Mouse (Mus musculus): ENCODE measurements at regions not wholly inside any gene's neighbourhood (a gene's known extent, or its start where the extent isn't known, plus 50 kb on each side); places are given as distances from the start of the nearest gene placed in this dataset.

- Histone ChIP-seq H3K9me3 (no peaks in the 10 kb centered on the region), H3K4me3 (peak overlapping the region; percentile 49), H3K27ac (no peak overlapping the region), H3K27me3 (ENCODE audit: insufficient read depth, poor library complexity, severe bottlenecking) (peaks cover 75% of the 10 kb centered on the region), H3K36me3 (no peaks in the 10 kb centered on the region), H3K4me1 (0 out of 2 replicates have a peak, but pooled peaks cover 6% of the 10 kb centered on the region)
- 3% methylated on average over 23 of the region's 23 CpGs for WGBS
- no peak for DNase-seq (ENCODE audit: low spot score)
Observed at GRCm38 (mm10) chr5:101537518-101538380, 127.0 kb downstream of the Nkx6-1 start.

- WGBS: 48% methylated on average over 5 of the region's 5 CpGs
- H3K27ac ChIP-seq: no peak overlapping the region
- H3K4me3 ChIP-seq: no peak overlapping the region
- H3K9me3 ChIP-seq: no peaks in the 10 kb centered on the region
- H3K4me1 ChIP-seq: 0 out of 2 replicates have a peak, but pooled peaks cover 6% of the 10 kb centered on the region
- peaks cover 62% of the 10 kb centered on the region for H3K27me3 ChIP-seq (ENCODE audit: insufficient read depth, poor library complexity, severe bottlenecking)
- no peak for DNase-seq (ENCODE audit: low spot score)
- no peaks in the 10 kb centered on the region for H3K36me3 ChIP-seq
Observed at GRCm38 (mm10) chr5:101535451-101535850, 129.3 kb downstream of the Nkx6-1 start.

- Histone ChIP-seq H3K27me3 (ENCODE audit: insufficient read depth, poor library complexity, severe bottlenecking) (peaks cover 53% of the 10 kb centered on the region), H3K9me3 (no peaks in the 10 kb centered on the region), H3K36me3 (no peaks in the 10 kb centered on the region), H3K27ac (no peak overlapping the region), H3K4me1 (no peaks in the 10 kb centered on the region), H3K4me3 (no peak overlapping the region)
- 77% methylated on average over 5 of the region's 5 CpGs for WGBS
- DNase-seq (ENCODE audit: low spot score): no peak
Observed at GRCm38 (mm10) chr5:101525346-101525745, 139.4 kb downstream of the Nkx6-1 start.

- H3K36me3 ChIP-seq: no peaks in the 10 kb centered on the region
- H3K4me3 ChIP-seq: no peak overlapping the region
- H3K4me1 ChIP-seq: no peaks in the 10 kb centered on the region
- DNase-seq (ENCODE audit: low spot score): no peak
- H3K9me3 ChIP-seq: no peaks in the 10 kb centered on the region
- 29% methylated on average over 4 of the region's 4 CpGs for WGBS
- no peak overlapping the region for H3K27ac ChIP-seq
- H3K27me3 ChIP-seq (ENCODE audit: insufficient read depth, poor library complexity, severe bottlenecking): peaks cover 49% of the 10 kb centered on the region
Observed at GRCm38 (mm10) chr5:101524670-101525069, 140.1 kb downstream of the Nkx6-1 start.

- Histone ChIP-seq H3K9me3 (no peaks in the 10 kb centered on the region), H3K36me3 (no peaks in the 10 kb centered on the region), H3K4me1 (no peaks in the 10 kb centered on the region), H3K4me3 (no peak overlapping the region), H3K27me3 (ENCODE audit: insufficient read depth, poor library complexity, severe bottlenecking) (peaks cover 49% of the 10 kb centered on the region), H3K27ac (no peak overlapping the region)
- WGBS: 59% methylated on average over 7 of the region's 7 CpGs
- DNase-seq (ENCODE audit: low spot score): no peak
Observed at GRCm38 (mm10) chr5:101523902-101524301, 140.9 kb downstream of the Nkx6-1 start.

GRCm38 (mm10) chr5:101523490-101523889 is 141.3 kb downstream of the Nkx6-1 start:
- DNase-seq (ENCODE audit: low spot score): no peak
- Histone ChIP-seq H3K9me3 (no peaks in the 10 kb centered on the region), H3K4me3 (no peak overlapping the region), H3K36me3 (no peaks in the 10 kb centered on the region), H3K4me1 (no peaks in the 10 kb centered on the region), H3K27ac (no peak overlapping the region), H3K27me3 (ENCODE audit: insufficient read depth, poor library complexity, severe bottlenecking) (peaks cover 49% of the 10 kb centered on the region)
- 58% methylated on average over 7 of the region's 7 CpGs for WGBS

GRCm38 (mm10) chr5:101520935-101521655 is 143.7 kb downstream of the Nkx6-1 start:
- Histone ChIP-seq H3K4me3 (no peak overlapping the region), H3K27ac (no peak overlapping the region), H3K4me1 (no peaks in the 10 kb centered on the region), H3K9me3 (no peaks in the 10 kb centered on the region), H3K27me3 (ENCODE audit: insufficient read depth, poor library complexity, severe bottlenecking) (peaks cover 35% of the 10 kb centered on the region), H3K36me3 (no peaks in the 10 kb centered on the region)
- DNase-seq (ENCODE audit: low spot score): no peak
- whole genome bisulfite sequencing: 50% methylated on average over 9 of the region's 9 CpGs

- Histone ChIP-seq H3K27ac (no peak overlapping the region), H3K4me3 (no peak overlapping the region), H3K27me3 (ENCODE audit: insufficient read depth, poor library complexity, severe bottlenecking) (peaks cover 19% of the 10 kb centered on the region; the same call in 1 of the 2 replicates), H3K4me1 (no peaks in the 10 kb centered on the region), H3K9me3 (no peaks in the 10 kb centered on the region), H3K36me3 (no peaks in the 10 kb centered on the region)
- DNase-seq (ENCODE audit: low spot score): no peak
- WGBS: 63% methylated on average over 14 of the region's 14 CpGs
Observed at GRCm38 (mm10) chr5:101518791-101519547, 145.8 kb downstream of the Nkx6-1 start.

GRCm38 (mm10) chr5:101497698-101498048 is 167.1 kb downstream of the Nkx6-1 start:
- Histone ChIP-seq H3K4me3 (no peak overlapping the region), H3K9me3 (no peaks in the 10 kb centered on the region), H3K4me1 (no peaks in the 10 kb centered on the region), H3K36me3 (no peaks in the 10 kb centered on the region), H3K27me3 (ENCODE audit: insufficient read depth, poor library complexity, severe bottlenecking) (no peaks in the 10 kb centered on the region), H3K27ac (no peak overlapping the region)
- DNase-seq (ENCODE audit: low spot score): no peak
- WGBS: 88% methylated on average over 14 of the region's 14 CpGs

GRCm38 (mm10) chr5:101496924-101497697 is 167.7 kb downstream of the Nkx6-1 start:
- peak; percentile 75 for DNase-seq (ENCODE audit: low spot score)
- 68% methylated on average over 16 of the region's 16 CpGs for WGBS

GRCm38 (mm10) chr5:101496161-101496560 is 168.6 kb downstream of the Nkx6-1 start:
- Histone ChIP-seq H3K27ac (no peak overlapping the region), H3K27me3 (ENCODE audit: insufficient read depth, poor library complexity, severe bottlenecking) (no peaks in the 10 kb centered on the region), H3K36me3 (no peaks in the 10 kb centered on the region), H3K9me3 (no peaks in the 10 kb centered on the region), H3K4me1 (no peaks in the 10 kb centered on the region), H3K4me3 (no peak overlapping the region)
- WGBS: 89% methylated on average over 9 of the region's 9 CpGs
- DNase-seq (ENCODE audit: low spot score): peak; percentile 41

More at GRCm38 (mm10) chr5:101496924-101497697, 167.7 kb downstream of the Nkx6-1 start:
- Histone ChIP-seq H3K36me3 (no peaks in the 10 kb centered on the region), H3K27ac (no peak overlapping the region), H3K4me3 (no peak overlapping the region), H3K4me1 (no peaks in the 10 kb centered on the region), H3K27me3 (ENCODE audit: insufficient read depth, poor library complexity, severe bottlenecking) (no peaks in the 10 kb centered on the region), H3K9me3 (no peaks in the 10 kb centered on the region)

- no peaks in the 10 kb centered on the region for H3K4me1 ChIP-seq
- no peaks in the 10 kb centered on the region for H3K27me3 ChIP-seq (ENCODE audit: insufficient read depth, poor library complexity, severe bottlenecking)
- no peak overlapping the region for H3K4me3 ChIP-seq
- no peaks in the 10 kb centered on the region for H3K36me3 ChIP-seq
- no peak for DNase-seq (ENCODE audit: low spot score)
- 21% methylated on average over 10 of the region's 10 CpGs for WGBS
- H3K27ac ChIP-seq: no peak overlapping the region
- no peaks in the 10 kb centered on the region for H3K9me3 ChIP-seq
Observed at GRCm38 (mm10) chr5:101445792-101446191, 219.0 kb downstream of the Nkx6-1 start.

All from heart, embryonic 10.5 days (tissue).